Mouse (Mus musculus) kidney, adult 2 months (tissue): ENCODE measurements around the gene Gli2. TPM values are rescaled to one million over a fixed set of nuclear protein-coding genes. Genes with fewer than 3 reads are reported as not detected.

Source experiments
- DNase-seq: peaks from one replicate; pipeline ENCODE4 v3.0.0; 2021
- H3K27ac ChIP-seq: fragments of 200-500 bp; 2 replicates; pipeline ENCODE4 v1.5.1; 2012; ENCODE audit warnings: low read depth, low read length, control low read depth, inconsistent platforms; ENCODE audit not compliant: insufficient read depth
- H3K27me3 ChIP-seq: fragments of 200-500 bp; replicated peaks from 2 replicates; pipeline ENCODE4 v1.6.1; 2012; ENCODE audit warnings: mild to moderate bottlenecking, moderate library complexity, low read length, inconsistent platforms; ENCODE audit not compliant: control insufficient read depth, insufficient read depth
- H3K36me3 ChIP-seq: fragments of 200-500 bp; 2 replicates; pipeline ENCODE4 v1.6.1; 2012; ENCODE audit warnings: mild to moderate bottlenecking, moderate library complexity, low read length, inconsistent platforms; ENCODE audit not compliant: control insufficient read depth, insufficient read depth
- H3K4me1 ChIP-seq: fragments of 200-500 bp; 2 replicates; pipeline ENCODE4 v1.6.1; 2011; ENCODE audit warnings: low read length; ENCODE audit not compliant: control insufficient read depth, insufficient read depth
- H3K4me3 ChIP-seq: fragments of 200-500 bp; 2 replicates; pipeline ENCODE4 v1.5.1; 2011; ENCODE audit warnings: mild to moderate bottlenecking, low read depth, low read length, control low read depth; ENCODE audit not compliant: insufficient read depth
- CTCF ChIP-seq: fragments of 200-500 bp; conservative IDR thresholded peaks from 2 replicates; pipeline ENCODE4 v1.5.1; 2011; ENCODE audit warnings: low read depth, mild to moderate bottlenecking, control low read depth, low read length, moderate library complexity, mixed read lengths; ENCODE audit not compliant: insufficient read depth, insufficient read length
- POLR2A ChIP-seq: fragments of 200-500 bp; IDR thresholded peaks from one replicate; pipeline ENCODE4 v1.6.1; 2011; ENCODE audit warnings: low read depth, low read length, control low read depth
- WGBS: fragments of 180-500 bp; shearing (Covaris S2); methylation state at CpG from one replicate; pipeline ENCODE4 v1.1.7; 2018; 5-methylcytosine and 5-hydroxymethylcytosine counted together
- polyA plus RNA-seq: library from polyadenylated mRNA; depleted of rRNA; stranded (reverse); fragments of >200 nt; gene quantifications from 2 replicates; pipeline ENCODE4 v1.2.3, GENCODE M21; 2012

The Gli2 gene
- polyA plus RNA-seq, 1 experiment, result 0.44 TPM

DNA sequence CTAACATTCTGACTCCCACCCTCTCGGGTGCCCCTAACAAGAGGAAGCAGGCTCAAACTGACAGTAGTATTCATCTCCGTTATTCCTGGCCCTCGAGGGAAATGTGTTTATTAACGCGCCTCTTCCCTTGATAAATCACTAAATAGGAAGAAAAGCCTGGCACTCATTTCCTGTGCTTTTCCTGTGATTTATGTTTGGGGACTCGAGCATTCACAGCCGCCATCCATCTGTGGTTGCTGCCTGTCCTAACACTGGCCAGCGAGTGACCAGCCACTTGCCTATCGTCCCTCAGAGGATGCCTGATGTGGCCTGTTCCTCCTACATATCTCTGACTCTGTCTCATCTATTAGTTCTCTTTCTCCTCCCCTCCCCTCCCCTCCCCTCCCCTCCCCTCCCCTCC lies 195.3 kb downstream of the Gli2 start:
- H3K4me1 ChIP-seq, result no peaks in the 10 kb centered on the region
- no peak for TF ChIP-seq POLR2A
- no peak for TF ChIP-seq CTCF
- no peak overlapping the region for H3K4me3 ChIP-seq
- H3K36me3 ChIP-seq, result no peaks in the 10 kb centered on the region
- H3K27ac ChIP-seq, result no peak overlapping the region
- WGBS, result 25% methylated on average over 9 of the region's 9 CpGs
- peak; percentile 17 for DNase-seq
- H3K27me3 ChIP-seq, result no peaks in the 10 kb centered on the region

DNA sequence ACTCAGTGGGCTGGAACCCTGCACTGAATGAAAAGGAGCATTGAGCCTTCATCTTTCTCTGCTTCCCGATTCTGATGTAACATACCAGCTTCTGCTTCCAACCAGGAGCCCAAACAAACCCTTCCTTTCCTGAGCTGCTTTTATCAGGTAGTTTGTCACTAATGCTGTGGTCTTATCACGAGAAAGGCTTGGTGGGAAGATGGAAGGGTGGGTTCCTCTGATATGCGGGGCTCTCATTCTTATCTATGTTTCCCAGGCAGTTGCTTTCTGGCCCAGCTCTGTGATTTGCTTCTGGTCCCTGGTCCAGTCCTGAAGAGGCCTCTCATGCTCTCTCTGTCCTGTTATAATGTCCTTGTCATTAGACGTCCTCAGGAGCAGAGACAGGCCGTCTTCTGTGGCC lies 222.8 kb downstream of the Gli2 start:
- 77% methylated on average over 5 of the region's 5 CpGs for WGBS
- no peak for TF ChIP-seq CTCF
- TF ChIP-seq POLR2A, result no peak
- no peak overlapping the region for H3K27ac ChIP-seq
- no peak for DNase-seq
- H3K27me3 ChIP-seq, result no peaks in the 10 kb centered on the region
- no peak overlapping the region for H3K4me3 ChIP-seq
- no peaks in the 10 kb centered on the region for H3K4me1 ChIP-seq
- H3K36me3 ChIP-seq, result no peaks in the 10 kb centered on the region

DNA sequence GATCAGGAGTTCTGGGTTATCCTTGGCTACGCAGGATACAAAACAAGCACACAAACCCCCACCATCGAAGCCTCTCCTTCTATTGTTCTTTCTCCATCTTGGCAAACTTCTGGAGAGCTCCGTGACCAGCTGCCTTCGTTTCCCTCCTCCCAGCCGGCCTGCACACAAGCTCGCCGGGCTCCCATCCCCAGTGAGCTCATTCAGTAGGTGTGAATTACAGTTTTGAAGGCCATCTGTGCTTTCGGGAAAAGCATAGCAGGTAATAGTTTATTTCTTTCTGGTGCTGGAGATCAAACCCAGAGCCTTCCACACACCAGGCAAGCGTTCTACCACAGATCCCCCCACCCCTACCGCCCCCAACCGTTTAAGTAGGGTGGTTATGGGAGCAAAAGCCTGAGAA lies 226.8 kb downstream of the Gli2 start:
- TF ChIP-seq CTCF (no peak), POLR2A (no peak)

DNA sequence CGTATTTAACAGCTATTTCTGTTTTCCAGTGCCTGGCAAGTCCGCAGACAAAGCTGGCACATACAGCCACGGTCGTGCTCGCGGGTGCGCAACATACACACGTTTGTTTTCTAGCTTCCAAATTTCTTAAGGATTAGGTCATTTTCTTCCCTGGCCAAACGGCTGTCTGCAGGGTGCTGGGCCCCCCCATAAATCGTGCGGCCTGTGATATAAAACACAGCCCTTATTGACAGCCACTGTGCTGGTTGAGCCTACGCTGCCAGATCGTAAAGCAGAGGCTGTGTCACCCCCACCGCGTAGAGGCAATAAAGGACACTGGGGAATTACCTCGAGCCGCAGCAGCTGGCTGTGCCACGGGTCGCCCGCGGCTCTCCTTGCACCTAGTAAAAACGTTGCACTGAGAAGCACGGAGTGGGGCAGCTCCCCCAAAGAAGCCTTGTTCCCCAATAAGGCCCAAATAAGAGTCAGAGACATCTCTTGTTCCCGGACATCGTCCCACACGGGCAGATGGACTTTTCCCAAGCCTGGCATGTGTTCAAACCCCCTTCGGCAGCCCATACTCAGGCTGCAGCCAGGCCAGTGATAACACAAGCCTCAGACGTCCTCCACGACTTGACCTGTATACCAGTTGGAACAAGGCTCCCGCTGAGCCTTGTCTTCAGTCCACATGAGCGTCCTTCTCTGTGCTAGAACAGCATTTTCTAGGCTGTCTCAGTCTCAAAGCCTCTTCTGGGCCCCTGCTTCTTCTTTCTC lies 227.8 kb downstream of the Gli2 start:
- no peaks in the 10 kb centered on the region for H3K4me1 ChIP-seq
- no peak for TF ChIP-seq POLR2A
- no peak for TF ChIP-seq CTCF
- DNase-seq, result peak; percentile 5
- H3K4me3 ChIP-seq, result no peak overlapping the region
- no peaks in the 10 kb centered on the region for H3K27me3 ChIP-seq
- no peaks in the 10 kb centered on the region for H3K36me3 ChIP-seq
- 17% methylated on average over 31 of the region's 31 CpGs for WGBS
- no peak overlapping the region for H3K27ac ChIP-seq

More for the DNA sequence above, 226.8 kb downstream of the Gli2 start:
- WGBS, result 84% methylated on average over 11 of the region's 11 CpGs
- no peak for DNase-seq
- Histone ChIP-seq H3K4me1 (no peaks in the 10 kb centered on the region), H3K4me3 (no peak overlapping the region), H3K27me3 (no peaks in the 10 kb centered on the region), H3K27ac (no peak overlapping the region), H3K36me3 (no peaks in the 10 kb centered on the region)

DNA sequence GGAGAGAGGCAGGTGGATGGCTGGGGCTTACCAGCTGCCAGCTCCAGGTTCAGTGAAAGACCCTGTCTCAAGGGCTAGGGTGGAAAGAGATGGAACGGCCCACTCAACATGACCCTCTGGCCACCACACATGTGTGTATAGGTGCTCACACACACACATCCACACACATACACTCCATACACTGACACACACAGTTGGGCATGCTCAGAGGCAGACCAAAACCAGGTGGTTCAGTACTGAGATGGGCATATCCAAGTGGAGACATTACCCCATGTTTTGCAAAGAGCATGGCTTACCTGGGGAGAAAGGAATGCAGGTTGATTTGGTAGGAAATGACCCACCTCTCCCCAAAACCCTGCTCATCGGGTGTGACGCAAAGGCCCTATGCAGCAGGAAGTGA lies 228.4 kb downstream of the Gli2 start:
- no peak for TF ChIP-seq POLR2A
- 53% methylated on average over 3 of the region's 3 CpGs for WGBS
- Histone ChIP-seq H3K27ac (no peak overlapping the region), H3K27me3 (no peaks in the 10 kb centered on the region), H3K4me3 (no peak overlapping the region), H3K36me3 (no peaks in the 10 kb centered on the region), H3K4me1 (no peaks in the 10 kb centered on the region)
- DNase-seq, result no peak

DNA sequence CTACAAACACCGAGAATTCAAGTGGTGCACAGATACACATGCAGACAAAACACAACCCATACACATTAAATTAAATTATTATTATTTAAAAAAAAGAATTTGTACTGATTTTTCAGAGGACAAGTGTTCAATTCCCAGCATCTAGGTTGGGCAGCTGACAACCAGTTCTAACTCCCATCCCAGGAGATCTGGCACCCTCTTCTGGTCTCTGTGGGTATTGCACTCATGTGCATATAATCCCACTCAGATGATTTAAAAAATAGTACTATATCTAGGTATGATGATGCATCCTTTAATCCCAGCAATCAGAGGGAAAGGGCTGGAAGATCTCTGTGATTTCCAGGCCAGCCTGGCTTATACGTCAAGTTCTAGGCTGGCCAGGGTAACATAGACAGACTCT lies 231.2 kb downstream of the Gli2 start:
- H3K4me1 ChIP-seq, result no peaks in the 10 kb centered on the region
- TF ChIP-seq CTCF (no peak; the same call in 1 of the 2 replicates), POLR2A (no peak)
- H3K27ac ChIP-seq, result no peak overlapping the region
- H3K4me3 ChIP-seq, result no peak overlapping the region
- no peaks in the 10 kb centered on the region for H3K36me3 ChIP-seq
- DNase-seq, result no peak
- WGBS, result 97% methylated on average over 2 of the region's 2 CpGs
- H3K27me3 ChIP-seq, result no peaks in the 10 kb centered on the region

DNA sequence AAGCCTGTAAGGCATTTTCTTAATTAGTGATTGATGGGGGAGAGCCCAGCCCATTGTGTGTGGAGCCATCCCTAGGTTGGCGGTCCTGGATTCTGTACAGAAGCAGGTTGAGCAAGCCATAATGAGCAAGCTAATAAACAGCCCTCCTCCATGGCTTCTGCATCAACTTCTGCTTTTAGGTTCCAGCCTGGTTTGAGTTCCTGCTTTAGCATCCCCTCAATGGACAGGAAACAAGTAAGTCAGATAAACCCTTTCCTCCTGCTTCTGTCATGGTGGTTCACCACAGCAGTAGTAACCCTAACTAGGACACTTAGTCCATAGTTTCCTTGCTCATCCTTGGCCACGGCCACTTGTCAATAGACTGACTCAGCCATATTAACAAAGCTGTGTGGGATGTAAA lies 238.4 kb downstream of the Gli2 start:
- no peak for DNase-seq
- no peaks in the 10 kb centered on the region for H3K4me1 ChIP-seq
- H3K27ac ChIP-seq, result no peak overlapping the region
- 97% methylated on average over 2 of the region's 2 CpGs for WGBS
- H3K4me3 ChIP-seq, result no peak overlapping the region
- TF ChIP-seq POLR2A (no peak), CTCF (no peak)
- H3K36me3 ChIP-seq, result no peaks in the 10 kb centered on the region
- no peaks in the 10 kb centered on the region for H3K27me3 ChIP-seq

DNA sequence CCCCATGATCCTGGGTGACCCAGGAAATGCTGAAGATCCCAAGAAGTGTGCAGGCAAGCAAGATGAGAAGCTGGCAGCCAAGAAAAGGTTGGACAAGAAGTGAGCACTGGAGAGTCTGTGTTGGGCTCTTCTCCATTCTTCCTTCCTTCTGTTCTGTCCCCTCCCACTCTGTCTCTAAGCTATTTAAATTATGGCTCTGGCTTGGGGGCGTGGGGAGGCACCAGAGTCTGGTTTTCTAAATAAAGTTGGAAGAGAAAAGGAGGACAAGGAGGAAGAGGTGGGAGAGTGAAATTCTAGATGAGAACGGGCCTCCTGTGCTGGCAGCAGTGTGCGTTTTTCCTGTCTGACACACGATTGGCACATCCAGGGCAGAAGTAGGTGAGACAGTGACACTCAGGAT lies 243.1 kb downstream of the Gli2 start:
- no peak for DNase-seq
- Histone ChIP-seq H3K27ac (no peak overlapping the region), H3K36me3 (no peaks in the 10 kb centered on the region), H3K4me3 (no peak overlapping the region), H3K4me1 (no peaks in the 10 kb centered on the region), H3K27me3 (no peaks in the 10 kb centered on the region)
- TF ChIP-seq POLR2A (no peak), CTCF (no peak)
- 31% methylated on average over 4 of the region's 4 CpGs for WGBS
